Mouse (Mus musculus): Measurements from ENCODE around the gene Skap1. TPM values are rescaled to one million over a fixed set of nuclear protein-coding genes. Genes with fewer than 3 reads are reported as not detected.
A peak's percentile ranks its signal among the peaks of the same experiment; 100 is the strongest.

The Skap1 gene
- polyA plus RNA-seq, 1 experiment from 2014 or later = 0.59 TPM

DNA sequence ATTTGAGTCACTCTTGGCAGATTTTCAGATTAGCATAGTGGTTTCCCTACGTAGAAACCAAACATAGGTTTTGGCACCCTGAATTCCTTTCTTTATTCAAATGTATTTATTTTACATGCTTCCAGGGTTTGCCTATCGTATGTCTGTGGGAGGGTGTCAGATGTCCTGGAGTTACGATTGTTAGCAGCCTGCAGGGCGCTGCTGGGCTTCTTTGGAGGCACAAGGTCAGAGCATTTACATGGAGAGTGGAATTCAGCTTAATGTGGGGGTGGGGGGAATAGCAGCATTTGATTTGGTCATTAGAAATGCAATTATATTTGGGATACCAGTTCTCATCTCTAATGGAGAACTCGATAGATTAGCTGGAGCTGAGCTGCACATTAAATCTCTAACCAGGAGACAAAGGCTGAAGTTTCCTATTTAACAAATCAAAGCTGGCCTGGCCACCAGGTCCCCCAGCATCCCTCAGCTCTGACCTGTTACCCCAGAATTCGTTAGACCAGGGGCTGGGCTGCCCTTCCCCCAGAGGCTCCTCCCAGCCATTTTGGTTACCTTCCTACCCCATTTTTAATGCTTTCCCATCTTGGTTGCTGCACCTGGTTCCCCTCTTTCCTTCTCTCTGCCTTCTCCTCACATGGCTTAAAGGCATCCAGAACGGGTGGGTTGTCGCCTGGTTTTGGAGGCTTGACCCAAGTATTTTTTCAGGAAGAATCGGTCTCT, 322.5 kb downstream of the Skap1 start:
- no peak for ATAC-seq
- ChIA-PET CTCF (no interaction called here), POLR2A (interaction anchor here (1.2 kb wide), 1 partner anchor 42 kb away, joined by 3 read pairs; no protein-coding TSS in a partner anchor)
- no peaks in the 10 kb centered on the region for H3K27me3 ChIP-seq
- no peak for TF ChIP-seq CTCF (IDR thresholded peaks at IDR 0.05)
- in situ Hi-C loops (cut with MboI; ENCODE audit: low pct_unique_long_range_greater_than_20kb) = no loop called here
- no peak for DNase-seq (ENCODE audit: low read depth, low spot score)

DNA sequence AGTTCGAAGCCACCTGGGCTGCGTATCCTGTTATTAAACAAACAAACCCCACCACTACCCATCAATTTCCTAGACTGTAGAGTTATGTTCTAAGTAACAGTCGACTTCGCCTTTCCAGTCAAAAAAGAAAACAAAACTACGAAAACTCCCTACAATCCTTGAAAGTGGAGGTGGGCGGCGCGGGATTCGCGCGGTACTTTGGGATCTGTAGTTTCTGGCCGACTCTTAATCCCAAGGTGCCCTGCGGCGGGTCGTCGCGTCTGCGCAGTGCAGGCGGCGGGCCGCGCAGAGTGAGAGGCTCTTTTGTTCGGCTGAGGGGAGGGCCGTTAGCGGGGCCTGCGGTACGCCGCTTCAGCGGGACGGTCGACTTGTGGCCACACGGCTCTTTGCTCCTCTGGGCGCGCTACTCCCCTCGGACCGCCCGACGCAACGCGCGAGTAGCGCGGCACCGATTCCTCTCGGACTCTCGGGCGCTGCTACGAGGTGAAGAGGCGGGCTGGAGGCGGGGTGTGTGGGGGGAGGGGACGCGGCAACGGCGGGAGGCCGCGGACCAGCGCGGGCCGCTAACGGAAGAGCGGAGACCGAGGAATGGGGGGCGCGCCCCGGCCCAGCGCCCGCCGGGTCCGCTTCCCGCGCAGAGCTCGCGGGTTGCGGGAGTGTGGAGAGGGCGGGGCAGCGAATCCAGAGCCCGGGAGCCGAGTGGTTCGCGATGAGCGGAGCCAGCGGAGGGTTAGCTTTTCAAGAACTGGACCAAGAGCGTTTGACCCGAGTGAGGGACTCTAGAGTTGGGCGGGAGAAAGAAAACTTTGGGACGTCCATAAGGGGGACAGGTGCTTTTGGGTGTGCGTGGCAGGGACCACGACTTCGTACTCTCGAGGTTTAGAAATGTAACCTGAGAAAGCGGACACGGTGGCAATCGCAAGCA, 324.7 kb downstream of the Skap1 start, which contains the start of gene Cbx1:
Gene Cbx1, plus strand, starts transcription at position 257 of the 925 bp plus-strand sequence.
- in situ Hi-C loops (cut with MboI; ENCODE audit: low pct_unique_long_range_greater_than_20kb) = no loop called here
- DNase-seq (ENCODE audit: low read depth, low spot score) (peak; percentile 59), ATAC-seq (peak; percentile 69)
- no peak for TF ChIP-seq CTCF (IDR thresholded peaks at IDR 0.05)
- no peaks in the 10 kb centered on the region for H3K27me3 ChIP-seq
- ChIA-PET POLR2A (no interaction called here), CTCF (no interaction called here)

DNA sequence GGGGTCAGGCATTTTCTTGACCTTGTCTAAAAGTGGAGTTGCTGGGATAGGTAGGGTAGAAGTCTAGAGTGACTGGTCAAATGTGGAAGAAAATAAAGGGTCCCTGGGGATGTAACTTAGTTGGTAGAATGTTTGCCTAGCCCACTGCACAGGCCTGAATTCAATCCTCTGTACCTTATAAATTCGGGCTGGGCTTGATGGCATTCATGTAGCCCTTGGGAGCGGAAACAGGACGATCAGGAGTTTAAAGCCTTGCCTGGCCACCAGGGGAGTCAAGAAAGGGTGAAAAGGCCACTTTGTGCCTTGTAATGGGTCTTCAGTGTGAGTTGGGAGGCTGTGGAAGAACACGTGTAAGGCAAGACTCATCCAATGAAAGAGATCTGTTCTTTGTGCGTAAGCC, 325.6 kb downstream of the Skap1 start:
- in situ Hi-C loops (cut with MboI; ENCODE audit: low pct_unique_long_range_greater_than_20kb) = no loop called here
- CTCF ChIA-PET = interaction anchor here (0.7 to 0.9 kb wide), 2 partner anchors 11 kb away, joined by 3 read pairs; no protein-coding TSS in a partner anchor

GRCm38 (mm10) chr11:96790681-96791080, 326.3 kb downstream of the Skap1 start:
- no peak for ATAC-seq
- ChIA-PET CTCF (interaction anchor here (0.9 kb wide), 1 partner anchor 10 kb away, joined by 3 read pairs; no protein-coding TSS in a partner anchor), POLR2A (no interaction called here)
- in situ Hi-C loops (cut with MboI; ENCODE audit: low pct_unique_long_range_greater_than_20kb) = no loop called here
- no peak for TF ChIP-seq CTCF (IDR thresholded peaks at IDR 0.05)
- DNase-seq (ENCODE audit: low read depth, low spot score) = no peak
- H3K27me3 ChIP-seq = no peaks in the 10 kb centered on the region

More for the DNA sequence above, 325.6 kb downstream of the Skap1 start:
- no peak for DNase-seq (ENCODE audit: low read depth, low spot score)
- no peak for ATAC-seq
- POLR2A ChIA-PET = no interaction called here
- TF ChIP-seq CTCF (IDR thresholded peaks at IDR 0.05) = peak; percentile 50
- no peaks in the 10 kb centered on the region for H3K27me3 ChIP-seq

- DNase-seq (ENCODE audit: low read depth, low spot score) (no peak), ATAC-seq (no peak)
- no peak for TF ChIP-seq CTCF (IDR thresholded peaks at IDR 0.05)
- no peaks in the 10 kb centered on the region for H3K27me3 ChIP-seq
- ChIA-PET POLR2A (interaction anchor here (0.7 kb wide), 1 partner anchor 27 kb away, joined by 4 read pairs; no protein-coding TSS in a partner anchor), CTCF (no interaction called here)
- in situ Hi-C loops (cut with MboI; ENCODE audit: low pct_unique_long_range_greater_than_20kb) = no loop called here
Observed at GRCm38 (mm10) chr11:96795491-96795890, 331.1 kb downstream of the Skap1 start.

DNA sequence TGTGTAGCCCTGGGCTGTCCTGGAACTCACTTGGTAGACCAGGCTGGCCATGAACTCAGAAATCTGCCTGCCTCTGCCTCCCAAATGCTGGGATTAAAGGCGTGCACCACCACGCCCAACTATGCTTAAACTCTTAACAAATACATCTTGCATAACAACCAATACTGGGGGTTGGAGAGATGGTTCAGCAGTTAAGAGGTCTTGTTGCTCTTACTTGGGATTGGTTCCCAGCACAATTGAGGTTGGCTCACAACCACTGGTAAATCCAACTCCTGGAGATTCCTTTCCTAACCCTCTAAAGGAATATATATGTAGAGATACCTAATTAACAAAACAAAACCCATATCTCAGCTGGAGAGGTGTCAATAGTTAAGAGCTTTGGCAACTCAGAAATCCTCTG, 331.7 kb downstream of the Skap1 start:
- no peak for TF ChIP-seq CTCF (IDR thresholded peaks at IDR 0.05)
- in situ Hi-C loops (cut with MboI; ENCODE audit: low pct_unique_long_range_greater_than_20kb) = no loop called here
- DNase-seq (ENCODE audit: low read depth, low spot score) = no peak
- CTCF ChIA-PET = interaction anchor here (0.8 to 2.2 kb wide), 7 partner anchors 10 to 64 kb away, joined by 3 to 6 read pairs (median 5); partner anchors contain the start of gene Nfe2l1
- no peaks in the 10 kb centered on the region for H3K27me3 ChIP-seq
- POLR2A ChIA-PET = interaction anchor here (0.7 kb wide), 1 partner anchor 28 kb away, joined by 4 read pairs; no protein-coding TSS in a partner anchor
- ATAC-seq = no peak

- ChIA-PET POLR2A (no interaction called here), CTCF (interaction anchor here (0.8 to 2.2 kb wide), 8 partner anchors 9 to 64 kb away, joined by 3 to 6 read pairs (median 5); partner anchors contain the start of gene Nfe2l1)
- DNase-seq (ENCODE audit: low read depth, low spot score) (no peak), ATAC-seq (no peak)
- H3K27me3 ChIP-seq = no peaks in the 10 kb centered on the region
- TF ChIP-seq CTCF (IDR thresholded peaks at IDR 0.05) = peak; percentile 67
- in situ Hi-C loops (cut with MboI; ENCODE audit: low pct_unique_long_range_greater_than_20kb) = no loop called here
Observed at GRCm38 (mm10) chr11:96796586-96796985, 332.2 kb downstream of the Skap1 start.

DNA sequence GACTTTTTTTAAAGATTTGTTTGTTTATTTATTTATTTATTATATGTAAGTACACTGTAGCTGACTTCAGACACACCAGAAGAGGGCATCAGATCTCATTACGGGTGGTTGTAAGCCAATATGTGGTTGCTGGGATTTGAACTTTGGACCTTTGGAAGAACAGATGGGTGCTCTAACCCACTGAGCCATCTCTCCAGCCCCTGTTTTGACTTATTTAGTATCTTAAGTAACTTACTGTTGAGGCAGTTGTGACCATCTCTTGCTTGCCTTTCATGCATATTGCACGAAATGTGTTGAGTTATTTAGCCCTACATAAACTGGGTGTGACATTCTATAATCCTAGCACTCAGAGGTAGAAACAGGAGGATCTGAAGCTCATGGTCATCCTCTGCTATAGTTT, 335.1 kb downstream of the Skap1 start:
- ChIA-PET POLR2A (no interaction called here), CTCF (no interaction called here)
- no peaks in the 10 kb centered on the region for H3K27me3 ChIP-seq
- in situ Hi-C loops (cut with MboI; ENCODE audit: low pct_unique_long_range_greater_than_20kb) = no loop called here
- no peak for ATAC-seq
- no peak for DNase-seq (ENCODE audit: low read depth, low spot score)
- no peak for TF ChIP-seq CTCF (IDR thresholded peaks at IDR 0.05)

- CTCF ChIA-PET = interaction anchor here (1.0 kb wide), 1 partner anchor 9 kb away, joined by 3 read pairs; no protein-coding TSS in a partner anchor
- DNase-seq (ENCODE audit: low read depth, low spot score) = no peak
Observed at GRCm38 (mm10) chr11:96805606-96806005, 341.2 kb downstream of the Skap1 start.

DNA sequence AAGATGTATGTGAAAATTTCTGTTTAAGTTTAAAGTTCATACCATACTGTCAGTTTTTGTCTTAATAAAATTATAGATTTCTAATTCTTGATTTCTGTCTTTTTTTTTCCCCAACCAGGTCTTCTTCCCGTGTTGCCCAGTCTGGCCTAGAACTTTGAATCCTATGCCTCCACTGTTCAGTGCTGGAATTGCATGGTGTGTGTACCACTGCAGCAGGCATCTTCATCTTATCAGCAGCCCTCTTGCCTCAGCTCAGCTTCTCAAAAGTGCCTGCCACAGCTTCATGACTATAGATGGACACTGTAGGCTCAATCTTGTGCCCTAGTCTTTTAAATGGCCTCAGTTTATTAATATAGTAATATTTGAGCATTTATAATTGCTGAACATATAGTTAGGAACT, 343.7 kb downstream of the Skap1 start:
- DNase-seq (ENCODE audit: low read depth, low spot score) (no peak), ATAC-seq (no peak)
- in situ Hi-C loops (cut with MboI; ENCODE audit: low pct_unique_long_range_greater_than_20kb) = no loop called here
- peak; percentile 38 for TF ChIP-seq CTCF (IDR thresholded peaks at IDR 0.05)
- H3K27me3 ChIP-seq = no peaks in the 10 kb centered on the region
- CTCF ChIA-PET = interaction anchor here (2.1 kb wide), 1 partner anchor 11 kb away, joined by 5 read pairs; no protein-coding TSS in a partner anchor
- POLR2A ChIA-PET = interaction anchor here (1.1 kb wide), 1 partner anchor 12 kb away, joined by 4 read pairs; no protein-coding TSS in a partner anchor

More at GRCm38 (mm10) chr11:96805606-96806005, 341.2 kb downstream of the Skap1 start:
- no peaks in the 10 kb centered on the region for H3K27me3 ChIP-seq
- no peak for TF ChIP-seq CTCF (IDR thresholded peaks at IDR 0.05)
- POLR2A ChIA-PET = interaction anchor here (1.0 kb wide), 1 partner anchor 14 kb away, joined by 3 read pairs; no protein-coding TSS in a partner anchor
- no peak for ATAC-seq
- in situ Hi-C loops (cut with MboI; ENCODE audit: low pct_unique_long_range_greater_than_20kb) = no loop called here

Other genes starting within 250 kb of the Skap1 start
- 111 TPM for gene Hoxb9, start 193.1 kb upstream of the Skap1 start, polyA plus RNA-seq (2021)
- gene Hoxb8, start 182.7 kb upstream of the Skap1 start, polyA plus RNA-seq (2021) = 118 TPM
- 98.7 TPM for gene Hoxb7, start 178.0 kb upstream of the Skap1 start, polyA plus RNA-seq (2021)
- gene Hoxb6, start 172.1 kb upstream of the Skap1 start, polyA plus RNA-seq (2021) = 69.7 TPM
- 24.4 TPM for gene Hoxb5, start 161.3 kb upstream of the Skap1 start, polyA plus RNA-seq (2021)
- 12.2 TPM for gene Hoxb4, start 146.3 kb upstream of the Skap1 start, polyA plus RNA-seq (2021)
- gene Hoxb3, start 141.3 kb upstream of the Skap1 start, polyA plus RNA-seq (2021) = 53.8 TPM
- gene Hoxb2, start 114.1 kb upstream of the Skap1 start, polyA plus RNA-seq (2021) = 45.2 TPM
- gene Hoxb1, start 98.8 kb upstream of the Skap1 start, polyA plus RNA-seq (2021) = not detected

Data from Patski (cell line).